Mouse (Mus musculus) Patski (cell line): Measurements from ENCODE around the gene Gprc5a. TPM values are rescaled to one million over a fixed set of nuclear protein-coding genes. Genes with fewer than 3 reads are reported as not detected.
A peak's percentile ranks its signal among the peaks of the same experiment; 100 is the strongest.

Experiments used
- ATAC-seq: fragments of 100-300 bp; one replicate; pipeline ENCODE4 v1.8.0; 2021
- CTCF ChIA-PET: fragments of 350-600 bp; sonication (Branson Sonifier 250); formaldehyde crosslinking; loops from one replicate; lab custom pipeline; 2022; ENCODE audit warnings: inconsistent platforms; lab: Charles Lee
- POLR2A ChIA-PET: fragments of 350-600 bp; sonication (Branson Sonifier 250); formaldehyde crosslinking; loops from one replicate; lab custom pipeline; 2022; ENCODE audit warnings: antibody characterized with exemption, inconsistent platforms; lab: Charles Lee
- DNase-seq: peaks from one replicate; pipeline ENCODE4 v3.0.0-alpha.2; 2011; ENCODE audit warnings: low read depth, low spot score
- H3K27me3 ChIP-seq: fragments of 371-371 bp; one replicate; pipeline ENCODE4 v1.5.1; 2021
- CTCF ChIP-seq: fragments of 100-300 bp; IDR thresholded peaks from one replicate; pipeline ENCODE4 v1.5.1; 2021
- in situ Hi-C: fragments of 300-500 bp; cut with MboI; formaldehyde crosslinking; loops from 3 replicates; pipeline ENCODE4 v1.11.1; 2018; ENCODE audit warnings: low pct_unique_long_range_greater_than_20kb, mixed read lengths
- polyA plus RNA-seq: library from polyadenylated mRNA; unstranded; gene quantifications from one replicate; pipeline ENCODE4 v1.2.3, GENCODE M21; 2021

Gprc5a gene
- polyA plus RNA-seq, result 80.0 TPM

DNA sequence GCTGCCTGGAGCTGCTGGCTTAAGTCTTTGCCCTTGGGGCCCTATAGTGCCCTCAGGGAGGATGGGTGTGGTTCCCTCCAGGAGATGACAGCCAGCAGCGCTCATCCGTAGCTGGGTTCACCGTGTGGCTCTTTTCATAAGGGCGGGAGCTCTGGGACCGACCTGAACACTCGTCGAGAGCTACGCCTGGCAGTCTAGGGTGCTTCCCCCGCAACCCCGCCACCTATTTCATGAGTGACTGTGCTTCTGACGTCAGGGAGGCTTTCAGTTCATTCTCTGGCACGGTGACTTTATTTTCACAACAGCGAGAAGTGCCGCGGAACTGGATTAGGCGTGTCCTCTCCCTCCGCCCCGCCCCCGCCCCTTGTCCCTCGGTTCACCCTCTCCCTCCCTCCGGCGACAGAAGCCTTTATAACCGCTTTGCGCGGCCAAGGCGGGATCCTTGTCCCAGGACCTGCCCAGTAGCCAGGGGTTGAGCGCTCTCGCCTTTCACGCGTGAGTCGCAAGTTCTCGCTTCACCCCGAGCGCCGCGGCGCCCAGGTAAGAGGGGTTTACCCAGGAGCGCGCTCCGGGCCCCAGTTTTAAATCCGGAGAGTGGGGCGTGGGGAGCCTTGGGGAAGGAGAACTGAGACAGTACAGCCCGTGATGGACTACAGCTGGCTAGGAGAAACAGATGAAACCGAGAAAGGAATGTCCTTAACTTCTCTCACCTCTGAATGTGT lies at the start of gene Gprc5a:
Gene Gprc5a, plus strand, starts transcription at position 416 of the 722 bp plus-strand sequence.
- in situ Hi-C loops, result loop anchor here (5.0 to 25.0 kb wide), 2 partner anchors 38 to 1747 kb away; partner anchors contain the start of genes H2afj and Hist4h4
- ChIA-PET POLR2A (interaction anchor here (0.5 kb wide), 1 partner anchor 38 kb away, joined by 5 read pairs; no protein-coding TSS in a partner anchor), CTCF (no interaction called here)
- DNase-seq (no peak), ATAC-seq (peak; percentile 56)
- no peak for TF ChIP-seq CTCF
- H3K27me3 ChIP-seq, result no peaks in the 10 kb centered on the region

DNA sequence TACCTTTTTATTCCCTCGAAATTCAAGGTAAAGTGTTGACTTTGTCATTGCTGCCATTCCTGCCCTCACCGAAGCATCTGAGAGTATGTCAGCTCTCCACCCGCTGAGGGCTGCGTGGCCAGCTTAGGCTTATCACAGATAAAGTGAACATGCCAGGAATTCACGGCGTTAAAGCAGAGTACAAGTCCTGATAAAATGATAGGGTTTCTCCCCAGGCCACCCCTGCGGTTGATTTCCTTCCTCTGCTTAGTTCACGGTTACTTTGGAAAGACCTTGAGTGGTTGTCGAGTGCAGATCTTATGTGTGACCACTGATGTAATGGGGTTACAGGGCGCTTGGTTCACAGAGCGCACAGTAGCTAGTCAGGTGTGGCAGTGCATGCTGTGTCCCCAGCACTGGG lies 48.2 kb upstream of the Gprc5a start:
- no peak for ATAC-seq
- ChIA-PET CTCF (interaction anchor here (1.3 to 4.3 kb wide), 2 partner anchors 8 to 26 kb away, joined by 3 to 27 read pairs; no protein-coding TSS in a partner anchor), POLR2A (no interaction called here)
- no peak for TF ChIP-seq CTCF
- H3K27me3 ChIP-seq, result no peaks in the 10 kb centered on the region
- DNase-seq, result no peak
- in situ Hi-C loops, result no loop called here

DNA sequence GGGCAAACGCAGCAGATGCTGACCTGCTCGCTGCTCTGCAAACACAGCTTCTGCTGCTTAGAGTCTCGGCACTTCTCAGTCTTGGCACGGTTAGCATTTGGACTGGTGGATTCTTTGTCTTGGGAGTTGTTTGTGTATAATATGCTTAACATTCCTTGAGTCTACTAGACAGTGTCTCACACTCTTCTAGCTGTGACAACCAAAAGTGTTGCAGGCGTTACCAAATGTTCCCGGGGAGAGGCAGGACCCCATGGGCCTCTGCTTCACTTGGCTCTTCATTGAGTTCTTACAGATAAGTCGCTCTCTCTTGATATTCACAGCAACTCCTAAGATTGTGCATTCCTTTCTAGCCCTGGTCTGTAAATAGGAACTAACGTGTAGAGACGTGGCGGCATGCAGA lies 45.9 kb upstream of the Gprc5a start:
- CTCF ChIA-PET, result no interaction called here
- POLR2A ChIA-PET, result no interaction called here
- ATAC-seq (no peak), DNase-seq (no peak)
- H3K27me3 ChIP-seq, result no peaks in the 10 kb centered on the region
- in situ Hi-C loops, result no loop called here
- TF ChIP-seq CTCF, result no peak

DNA sequence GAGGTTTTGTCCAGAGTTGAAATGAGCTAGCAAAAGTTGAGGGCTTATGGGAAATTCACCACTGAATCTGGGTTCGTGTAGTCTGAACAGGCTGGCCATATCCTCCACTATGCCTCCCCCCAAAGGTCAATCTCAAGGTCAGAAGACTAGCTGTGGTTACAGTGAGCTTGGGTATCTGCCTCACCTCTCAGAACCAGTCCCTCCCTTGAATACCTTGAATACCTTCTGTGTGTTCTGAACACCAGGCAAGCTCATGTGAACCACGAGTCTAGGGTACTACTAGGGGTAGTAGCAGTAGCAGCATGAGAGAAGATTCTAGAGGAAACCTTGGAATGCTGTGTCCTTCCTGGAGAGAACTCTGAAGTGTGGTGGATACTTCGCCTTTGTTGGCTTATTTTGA lies 43.8 kb upstream of the Gprc5a start:
- in situ Hi-C loops, result no loop called here
- H3K27me3 ChIP-seq, result no peaks in the 10 kb centered on the region
- TF ChIP-seq CTCF, result no peak
- ATAC-seq, result no peak
- DNase-seq, result no peak
- ChIA-PET CTCF (interaction anchor here (1.0 kb wide), 1 partner anchor 10 kb away, joined by 3 read pairs; the partner anchor contains the start of gene Ddx47), POLR2A (no interaction called here)

DNA sequence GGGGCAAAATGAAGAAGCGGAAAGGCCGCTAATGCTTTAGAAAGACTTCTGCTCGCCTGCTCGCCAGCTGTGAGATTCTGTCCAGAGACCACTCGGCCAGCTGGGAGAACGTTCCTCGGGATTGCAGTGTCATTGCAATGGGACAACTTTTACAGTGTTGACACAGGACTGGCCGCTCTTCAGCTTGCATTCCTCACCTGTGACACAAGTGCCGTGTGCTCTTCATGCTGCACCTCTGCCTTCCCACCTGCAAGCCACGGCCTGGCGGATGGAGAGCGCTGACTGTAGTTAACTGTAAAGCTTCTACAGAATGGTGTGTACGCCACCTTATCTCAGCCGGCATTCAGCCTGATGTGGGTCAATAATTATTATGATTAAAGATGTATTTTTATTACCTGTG lies 42.1 kb upstream of the Gprc5a start:
- ChIA-PET CTCF (interaction anchor here (2.4 kb wide), 1 partner anchor 11 kb away, joined by 8 read pairs; the partner anchor contains the start of gene Ddx47), POLR2A (interaction anchor here (0.8 kb wide), 1 partner anchor 62 kb away, joined by 3 read pairs; no protein-coding TSS in a partner anchor)
- DNase-seq (no peak), ATAC-seq (no peak)
- no peaks in the 10 kb centered on the region for H3K27me3 ChIP-seq
- TF ChIP-seq CTCF, result no peak
- in situ Hi-C loops, result no loop called here

DNA sequence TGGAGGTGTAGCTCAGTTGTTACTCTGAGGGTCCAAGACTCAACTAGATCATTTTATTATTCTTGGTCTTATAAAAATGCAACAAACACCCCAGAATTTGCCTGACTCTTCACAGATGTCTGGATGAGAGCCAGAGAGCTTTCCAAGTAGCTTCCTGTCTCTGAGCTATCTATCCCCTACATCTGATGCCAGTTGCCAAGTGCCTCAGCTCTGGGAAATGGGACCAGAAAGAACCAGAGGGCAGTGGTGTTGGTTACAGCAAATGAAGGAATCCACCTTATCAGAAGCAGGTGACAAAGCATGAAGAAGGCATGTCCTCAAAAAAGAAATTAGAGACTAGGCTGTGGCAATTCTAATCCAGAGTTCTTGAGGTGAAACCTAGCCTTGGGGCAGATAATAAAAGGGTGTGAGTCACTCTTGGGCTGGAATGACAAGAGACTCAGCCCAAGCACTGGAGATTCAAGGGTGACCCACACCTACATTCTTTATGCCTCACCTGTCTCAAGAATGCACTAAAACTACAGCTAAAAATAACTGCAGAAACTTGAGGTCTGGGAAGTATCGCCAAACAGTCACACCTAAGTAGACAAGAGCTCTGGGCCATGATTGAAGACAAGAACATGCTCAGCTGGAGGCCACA lies 40.5 kb upstream of the Gprc5a start:
- TF ChIP-seq CTCF, result no peak
- ChIA-PET POLR2A (interaction anchor here (0.7 to 1.5 kb wide), 2 partner anchors 25 to 31 kb away, joined by 3 read pairs; no protein-coding TSS in a partner anchor), CTCF (interaction anchor here (0.7 to 4.9 kb wide), 16 partner anchors 10 to 118 kb away, joined by 3 to 40 read pairs (median 8); partner anchors contain the start of gene Ddx47)
- DNase-seq (no peak), ATAC-seq (peak; percentile 72)
- in situ Hi-C loops, result loop anchor here (5.0 kb wide), 2 partner anchors 42 to 117 kb away; partner anchors contain the start of gene Gprc5a
- no peaks in the 10 kb centered on the region for H3K27me3 ChIP-seq

DNA sequence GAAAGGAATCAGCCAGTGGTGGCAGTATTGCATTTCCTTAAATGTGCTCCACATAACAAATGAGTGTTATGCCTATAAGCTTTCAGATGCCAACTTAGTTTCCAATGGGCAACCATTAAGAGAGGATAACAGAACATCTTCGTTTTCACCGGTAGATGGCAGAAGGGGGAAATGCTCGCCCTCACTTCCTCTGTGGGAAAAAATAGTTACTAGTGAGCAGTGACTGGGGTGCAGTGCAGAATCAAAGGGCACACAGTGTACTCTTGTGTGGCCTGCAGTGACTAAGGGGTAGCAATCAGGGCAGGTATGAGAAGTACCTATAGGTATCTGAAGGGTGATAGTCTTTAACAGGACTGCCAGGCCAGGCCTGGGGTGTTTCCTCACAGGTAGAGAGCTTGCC lies 39.2 kb upstream of the Gprc5a start:
- in situ Hi-C loops, result loop anchor here (5.0 kb wide), 2 partner anchors 41 to 116 kb away; partner anchors contain the start of gene Gprc5a
- peak; percentile 64 for ATAC-seq
- CTCF ChIA-PET, result interaction anchor here (0.8 to 4.9 kb wide), 25 partner anchors 11 to 123 kb away, joined by 3 to 40 read pairs (median 5); no protein-coding TSS in a partner anchor

DNA sequence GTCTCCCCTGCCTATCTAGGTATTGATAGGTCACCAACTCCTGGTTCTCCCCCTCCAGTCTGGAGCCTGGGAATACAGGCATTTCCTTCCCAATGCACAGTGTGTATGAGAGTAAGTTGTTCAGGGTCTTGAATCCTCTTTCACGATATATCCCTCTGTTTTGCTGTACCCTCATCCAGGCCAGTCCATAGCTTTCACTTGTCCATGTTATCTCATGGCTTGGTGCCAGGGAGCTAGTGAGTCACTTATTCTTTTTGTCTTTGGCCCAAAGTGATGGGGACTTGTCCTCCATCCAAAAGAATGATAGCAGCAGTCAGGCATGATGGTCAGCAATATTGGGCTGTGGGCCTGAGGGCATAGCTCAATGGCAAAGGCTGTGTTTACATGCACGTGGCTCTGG lies 38.7 kb upstream of the Gprc5a start:
- POLR2A ChIA-PET, result interaction anchor here (0.6 to 1.0 kb wide), 3 partner anchors 10 to 39 kb away, joined by 4 to 5 read pairs (median 5); partner anchors contain the start of genes Ddx47 and Gprc5a

More for the DNA sequence above, 39.2 kb upstream of the Gprc5a start:
- no peak for DNase-seq
- POLR2A ChIA-PET, result interaction anchor here (1.0 to 1.5 kb wide), 2 partner anchors 14 to 30 kb away, joined by 3 to 5 read pairs; partner anchors contain the start of gene Ddx47
- H3K27me3 ChIP-seq, result no peaks in the 10 kb centered on the region
- peak; percentile 85 for TF ChIP-seq CTCF

DNA sequence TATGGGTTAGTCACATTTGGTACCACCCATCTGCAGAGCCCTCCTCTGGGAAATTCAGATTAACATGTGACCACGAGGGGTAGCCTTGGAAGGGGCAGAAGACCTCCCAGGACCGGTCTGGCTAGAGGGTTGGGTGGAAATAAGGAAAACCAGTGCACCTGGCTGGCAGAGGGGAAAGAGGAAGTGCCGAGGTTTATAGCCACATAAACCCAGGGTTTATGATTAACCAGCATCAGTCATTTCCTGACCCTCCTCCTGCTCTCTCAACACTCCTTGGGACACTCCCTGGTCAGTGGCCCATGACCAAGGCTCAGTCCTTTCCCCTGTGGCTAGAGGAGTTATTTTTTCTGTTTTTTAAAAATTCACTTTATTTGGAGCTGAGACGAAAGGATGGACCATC lies 36.2 kb upstream of the Gprc5a start:
- POLR2A ChIA-PET, result interaction anchor here (0.6 kb wide), 1 partner anchor 1776 kb away, joined by 3 read pairs; no protein-coding TSS in a partner anchor
- no peaks in the 10 kb centered on the region for H3K27me3 ChIP-seq
- peak; percentile 47 for ATAC-seq
- in situ Hi-C loops, result loop anchor here (5.0 kb wide), 2 partner anchors 38 to 113 kb away; partner anchors contain the start of gene Gprc5a
- DNase-seq, result no peak
- no peak for TF ChIP-seq CTCF
- CTCF ChIA-PET, result interaction anchor here (1.1 to 2.4 kb wide), 3 partner anchors 31 to 120 kb away, joined by 3 to 6 read pairs (median 5); no protein-coding TSS in a partner anchor

More for the DNA sequence above, 38.7 kb upstream of the Gprc5a start:
- in situ Hi-C loops, result loop anchor here (5.0 kb wide), 2 partner anchors 41 to 116 kb away; partner anchors contain the start of gene Gprc5a
- no peak for TF ChIP-seq CTCF
- CTCF ChIA-PET, result interaction anchor here (0.8 to 4.9 kb wide), 25 partner anchors 11 to 223 kb away, joined by 3 to 40 read pairs (median 5); no protein-coding TSS in a partner anchor
- no peaks in the 10 kb centered on the region for H3K27me3 ChIP-seq
- DNase-seq (no peak), ATAC-seq (no peak)

DNA sequence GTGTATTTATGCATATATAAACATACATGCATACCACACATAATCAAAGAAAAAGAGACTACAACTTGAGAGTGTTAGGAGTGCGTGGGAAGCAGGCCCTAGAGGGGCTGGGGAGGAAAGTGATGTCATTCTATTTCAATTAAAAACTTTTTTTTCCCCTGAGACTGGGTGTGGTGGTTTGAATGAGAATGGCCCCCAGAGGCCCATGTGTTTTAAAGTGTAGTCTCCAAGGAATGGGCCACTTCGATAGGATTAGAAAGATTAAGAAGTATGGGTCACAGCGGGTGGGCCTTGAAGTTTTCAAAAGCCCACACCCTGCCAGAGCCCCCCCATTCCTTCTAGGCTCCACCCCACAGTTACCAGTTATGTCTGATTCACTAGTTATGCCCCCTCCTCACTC lies 26.8 kb upstream of the Gprc5a start:
- POLR2A ChIA-PET, result no interaction called here
- no peak for DNase-seq
- CTCF ChIA-PET, result interaction anchor here (2.1 kb wide), 1 partner anchor 12 kb away, joined by 7 read pairs; no protein-coding TSS in a partner anchor
- no peak for ATAC-seq
- in situ Hi-C loops, result no loop called here
- no peak for TF ChIP-seq CTCF
- H3K27me3 ChIP-seq, result no peaks in the 10 kb centered on the region
